Mouse (Mus musculus): ENCODE results near the gene Dnhd1. TPM values are rescaled to one million over a fixed set of nuclear protein-coding genes. Genes with fewer than 3 reads are reported as not detected.

Gene Dnhd1
- polyA plus RNA-seq, 1 experiment from 2014 or later = 0.44 TPM

GRCm38 (mm10) chr7:105685541-105686197 lies 35.0 kb downstream of the Dnhd1 start:
- 17% methylated on average over 13 of the region's 13 CpGs for WGBS
- peak overlapping the region; percentile 36 for H3K4me2 ChIP-seq (replicated peaks)
- no peaks in the 10 kb centered on the region for H3K9me3 ChIP-seq
- H3K4me1 ChIP-seq (replicated peaks) = no peaks in the 10 kb centered on the region
- H3K27ac ChIP-seq = no peak overlapping the region
- H3K9ac ChIP-seq = no peak overlapping the region
- H3K27me3 ChIP-seq (replicated peaks) = no peaks in the 10 kb centered on the region
- no peak overlapping the region for H3K4me3 ChIP-seq (replicated peaks)
- H3K36me3 ChIP-seq = no peaks in the 10 kb centered on the region
- peak; percentile 82 for ATAC-seq

GRCm38 (mm10) chr7:105690875-105691274 lies 40.2 kb downstream of the Dnhd1 start:
- no peaks in the 10 kb centered on the region for H3K4me1 ChIP-seq (replicated peaks)
- ATAC-seq = no peak
- H3K4me3 ChIP-seq (replicated peaks) = no peak overlapping the region
- H3K27me3 ChIP-seq (replicated peaks) = no peaks in the 10 kb centered on the region
- no peaks in the 10 kb centered on the region for H3K9me3 ChIP-seq
- H3K36me3 ChIP-seq = no peaks in the 10 kb centered on the region
- no peak overlapping the region for H3K27ac ChIP-seq
- no peak overlapping the region for H3K4me2 ChIP-seq (replicated peaks)
- no peak overlapping the region for H3K9ac ChIP-seq
- WGBS = 76% methylated on average over 1 of the region's 1 CpGs

GRCm38 (mm10) chr7:105703184-105703583 lies 52.6 kb downstream of the Dnhd1 start:
- H3K4me2 ChIP-seq (replicated peaks) = no peak overlapping the region
- WGBS = 88% methylated on average over 16 of the region's 16 CpGs
- no peak overlapping the region for H3K4me3 ChIP-seq (replicated peaks)
- H3K36me3 ChIP-seq = no peaks in the 10 kb centered on the region
- no peaks in the 10 kb centered on the region for H3K9me3 ChIP-seq
- ATAC-seq = no peak
- H3K27me3 ChIP-seq (replicated peaks) = no peaks in the 10 kb centered on the region
- no peak overlapping the region for H3K9ac ChIP-seq
- H3K27ac ChIP-seq = no peak overlapping the region
- no peaks in the 10 kb centered on the region for H3K4me1 ChIP-seq (replicated peaks)

- no peak overlapping the region for H3K4me3 ChIP-seq (replicated peaks)
- H3K4me1 ChIP-seq (replicated peaks) = no peaks in the 10 kb centered on the region
- H3K27ac ChIP-seq = no peak overlapping the region
- H3K4me2 ChIP-seq (replicated peaks) = no peak overlapping the region
- no peak overlapping the region for H3K9ac ChIP-seq
- 82% methylated on average over 4 of the region's 4 CpGs for WGBS
- no peaks in the 10 kb centered on the region for H3K9me3 ChIP-seq
- H3K36me3 ChIP-seq = no peaks in the 10 kb centered on the region
- no peak for ATAC-seq
- no peaks in the 10 kb centered on the region for H3K27me3 ChIP-seq (replicated peaks)
Observed at GRCm38 (mm10) chr7:105703816-105704215, 53.2 kb downstream of the Dnhd1 start.

- Histone ChIP-seq H3K9ac (no peak overlapping the region), H3K4me3 (replicated peaks) (no peak overlapping the region), H3K4me1 (replicated peaks) (no peaks in the 10 kb centered on the region), H3K27ac (no peak overlapping the region), H3K9me3 (no peaks in the 10 kb centered on the region), H3K4me2 (replicated peaks) (no peak overlapping the region), H3K36me3 (no peaks in the 10 kb centered on the region), H3K27me3 (replicated peaks) (no peaks in the 10 kb centered on the region)
- WGBS = 86% methylated on average over 5 of the region's 5 CpGs
- no peak for ATAC-seq
Observed at GRCm38 (mm10) chr7:105708733-105709132, 58.1 kb downstream of the Dnhd1 start.

GRCm38 (mm10) chr7:105715366-105715765 lies 64.7 kb downstream of the Dnhd1 start:
- no peak overlapping the region for H3K27ac ChIP-seq
- ATAC-seq = no peak
- H3K9me3 ChIP-seq = no peaks in the 10 kb centered on the region
- H3K27me3 ChIP-seq (replicated peaks) = no peaks in the 10 kb centered on the region
- no peak overlapping the region for H3K4me2 ChIP-seq (replicated peaks)
- no peaks in the 10 kb centered on the region for H3K36me3 ChIP-seq
- H3K9ac ChIP-seq = no peak overlapping the region
- WGBS = 63% methylated on average over 3 of the region's 3 CpGs
- H3K4me3 ChIP-seq (replicated peaks) = no peak overlapping the region
- H3K4me1 ChIP-seq (replicated peaks) = no peaks in the 10 kb centered on the region

- Histone ChIP-seq H3K27ac (no peak overlapping the region), H3K36me3 (no peaks in the 10 kb centered on the region), H3K27me3 (replicated peaks) (no peaks in the 10 kb centered on the region), H3K9me3 (no peaks in the 10 kb centered on the region), H3K4me2 (replicated peaks) (no peak overlapping the region), H3K4me1 (replicated peaks) (no peaks in the 10 kb centered on the region), H3K4me3 (replicated peaks) (no peak overlapping the region), H3K9ac (no peak overlapping the region)
- no peak for ATAC-seq
- 69% methylated on average over 2 of the region's 2 CpGs for WGBS
Observed at GRCm38 (mm10) chr7:105721916-105722315, 71.3 kb downstream of the Dnhd1 start.

GRCm38 (mm10) chr7:105726144-105726979 lies 75.7 kb downstream of the Dnhd1 start:
- Histone ChIP-seq H3K4me2 (replicated peaks) (no peak overlapping the region), H3K9ac (no peak overlapping the region), H3K36me3 (0 out of 2 replicates have a peak, but pooled peaks cover 5% of the 10 kb centered on the region), H3K4me3 (replicated peaks) (no peak overlapping the region), H3K27ac (no peak overlapping the region), H3K4me1 (replicated peaks) (no peaks in the 10 kb centered on the region), H3K27me3 (replicated peaks) (no peaks in the 10 kb centered on the region), H3K9me3 (no peaks in the 10 kb centered on the region)
- 84% methylated on average over 4 of the region's 4 CpGs for WGBS
- ATAC-seq = peak; percentile 89

GRCm38 (mm10) chr7:105726980-105727325 lies 76.3 kb downstream of the Dnhd1 start:
- ATAC-seq = no peak
- Histone ChIP-seq H3K36me3 (0 out of 2 replicates have a peak, but pooled peaks cover 5% of the 10 kb centered on the region), H3K27me3 (replicated peaks) (no peaks in the 10 kb centered on the region), H3K27ac (no peak overlapping the region), H3K4me3 (replicated peaks) (no peak overlapping the region), H3K9ac (no peak overlapping the region), H3K9me3 (no peaks in the 10 kb centered on the region), H3K4me2 (replicated peaks) (no peak overlapping the region), H3K4me1 (replicated peaks) (no peaks in the 10 kb centered on the region)
- 94% methylated on average over 4 of the region's 4 CpGs for WGBS

GRCm38 (mm10) chr7:105728701-105729428 lies 78.2 kb downstream of the Dnhd1 start:
- WGBS = 84% methylated on average over 6 of the region's 6 CpGs
- Histone ChIP-seq H3K36me3 (peaks cover 22% of the 10 kb centered on the region), H3K4me2 (replicated peaks) (no peak overlapping the region), H3K27ac (no peak overlapping the region), H3K27me3 (replicated peaks) (no peaks in the 10 kb centered on the region), H3K4me3 (replicated peaks) (no peak overlapping the region), H3K4me1 (replicated peaks) (no peaks in the 10 kb centered on the region), H3K9me3 (no peaks in the 10 kb centered on the region), H3K9ac (no peak overlapping the region)
- no peak for ATAC-seq

- Histone ChIP-seq H3K27ac (no peak overlapping the region), H3K9me3 (no peaks in the 10 kb centered on the region), H3K9ac (no peak overlapping the region), H3K4me3 (replicated peaks) (no peak overlapping the region), H3K4me2 (replicated peaks) (no peak overlapping the region), H3K36me3 (peaks cover 28% of the 10 kb centered on the region), H3K27me3 (replicated peaks) (no peaks in the 10 kb centered on the region), H3K4me1 (replicated peaks) (peaks cover 10% of the 10 kb centered on the region; the same call in 1 of the 2 replicates)
- no peak for ATAC-seq
- 95% methylated on average over 11 of the region's 11 CpGs for WGBS
Observed at GRCm38 (mm10) chr7:105733836-105734235, 83.2 kb downstream of the Dnhd1 start.

GRCm38 (mm10) chr7:105734826-105735225 lies 84.2 kb downstream of the Dnhd1 start:
- ATAC-seq = no peak
- Histone ChIP-seq H3K36me3 (peaks cover 24% of the 10 kb centered on the region), H3K4me2 (replicated peaks) (peak overlapping the region; percentile 73), H3K4me3 (replicated peaks) (peak overlapping the region; percentile 90; the same call in 1 of the 2 replicates), H3K9me3 (no peaks in the 10 kb centered on the region), H3K27ac (no peak overlapping the region), H3K4me1 (replicated peaks) (peaks cover 15% of the 10 kb centered on the region; the same call in 1 of the 2 replicates), H3K27me3 (replicated peaks) (no peaks in the 10 kb centered on the region), H3K9ac (peak overlapping the region; percentile 76; the same call in 1 of the 2 replicates)
- 87% methylated on average over 8 of the region's 8 CpGs for WGBS
